Comparison of ENCODE assay signal across 8 mouse cellular contexts in the genomic region with DNA sequence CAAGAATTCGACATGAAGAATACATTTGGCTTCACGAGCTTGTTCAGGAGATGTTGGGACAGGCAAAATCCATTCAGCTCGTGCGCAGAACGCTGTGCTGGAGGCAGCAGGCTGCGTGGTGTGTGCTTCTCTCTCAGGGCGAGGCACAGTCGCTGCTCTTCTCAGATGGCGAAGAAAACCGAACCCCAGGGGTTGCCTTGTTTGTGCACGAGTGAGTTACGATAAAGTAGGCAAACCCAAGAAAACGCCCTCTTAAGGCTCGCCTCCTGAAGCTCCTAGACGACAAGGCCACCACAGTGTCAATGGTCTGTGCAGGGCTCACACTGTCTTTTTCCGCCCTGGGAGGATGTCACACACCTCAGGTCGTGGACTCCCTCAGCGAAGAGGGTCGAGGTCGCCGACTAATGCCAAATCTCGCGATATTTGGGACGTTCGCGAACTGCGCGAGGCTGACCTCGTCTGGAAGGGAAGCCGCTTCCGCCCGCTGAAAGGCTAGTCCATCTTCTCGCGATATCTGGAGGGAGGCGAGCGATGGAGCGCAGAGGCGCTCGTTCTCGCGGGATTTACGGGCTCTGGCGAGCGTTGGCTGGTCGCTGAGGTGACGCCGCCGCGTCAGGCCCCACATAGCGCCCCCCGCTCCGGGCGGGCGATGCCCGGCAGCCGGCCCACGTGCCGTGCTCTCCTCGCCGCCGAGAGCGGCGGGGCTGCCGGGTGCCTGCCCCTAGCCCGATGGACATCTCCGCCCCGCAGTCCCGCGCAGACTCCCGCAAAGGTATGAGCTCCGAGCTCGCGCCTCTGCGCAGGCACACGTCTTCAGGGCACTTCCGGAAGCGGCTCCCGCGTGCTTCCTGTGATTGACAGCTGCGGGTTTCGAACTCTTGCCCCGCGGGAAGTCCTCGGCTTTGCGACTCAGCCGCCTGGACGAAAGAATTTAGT. TPM values are rescaled to one million over a fixed set of nuclear protein-coding genes. Genes with fewer than 3 reads are reported as not detected.
DNase-seq lines count a peak whose midpoint lies in the region; ATAC-seq lines count a peak whose summit lies in the region.

Ercc6l2 (plus strand) TSS at position 495 of the 936 bp plus-strand sequence.

- no peaks in the 10 kb centered on the region for H3K27me3 ChIP-seq in hindbrain, embryonic 15.5 days

- peak within 1 kb of the TSS; percentile 56 for H3K4me3 ChIP-seq in hindbrain, embryonic 15.5 days

- H3K4me2 ChIP-seq in hindbrain, embryonic 15.5 days, result peak within 1 kb of the TSS; percentile 82

- H3K36me3 ChIP-seq in hindbrain, embryonic 15.5 days, result no peaks in the 10 kb centered on the region

- peak; percentile 98 for DNase-seq in T-cell, adult 2 months (ENCODE audit: low spot score)
- DNase-seq in cerebellum, postnatal 36 days, result peak; percentile 98
- DNase-seq in frontal cortex, postnatal 36 days (ENCODE audit: low spot score in 2 of 2), result peak; percentile 98
- peak; percentile 96 for DNase-seq in left cerebral cortex, adult 11 months (ENCODE audit: low spot score)
- DNase-seq in lung, postnatal 4 days, result peak; percentile 99
- DNase-seq in retina, postnatal 7 days (ENCODE audit: low read depth, low spot score), result peak; percentile 100
- peak; percentile 94 for DNase-seq in urinary bladder, adult 2 months (ENCODE audit: low spot score)

- ATAC-seq in hindbrain, embryonic 15.5 days (ENCODE audit: low FRiP score, low read depth), result peak; percentile 100

- no peaks in the 10 kb centered on the region for H3K9me3 ChIP-seq in hindbrain, embryonic 15.5 days

- peaks cover 21% of the 10 kb centered on the region for H3K4me1 ChIP-seq in hindbrain, embryonic 15.5 days (replicated peaks)

- peak within 1 kb of the TSS; percentile 70 for H3K9ac ChIP-seq in hindbrain, embryonic 15.5 days

- WGBS in hindbrain, embryonic 15.5 days, result under 1% methylated on average over 80 of the region's 87 CpGs

- peak within 1 kb of the TSS; percentile 97 for H3K27ac ChIP-seq in hindbrain, embryonic 15.5 days (replicated peaks)

RNA-seq across cellular contexts. Expression of gene Ercc6l2, which starts in this region (rescaled TPM):
- polyA plus RNA-seq in hindbrain, embryonic 15.5 days (2015; fragmentation: Nextera tagmentation; extraction: Ambion mirVana), result 14.0 and 15.5 TPM in 2 replicates
- polyA plus RNA-seq in urinary bladder, adult 2 months (2012; rRNA removed), result 21.7 and 22.3 TPM in 2 replicates

Comparison
In these comparisons a context has a peak if more than half of its experiments do, and no peak if none do; other contexts are left out.
1. Peak in every context shown above with its lines: DNase-seq, ATAC-seq, H3K4me3 ChIP-seq and H3K27ac ChIP-seq.